Mouse (Mus musculus) gastrocnemius, adult 8-10 months (tissue): ENCODE measurements around the gene Celf6. TPM values are rescaled to one million over a fixed set of nuclear protein-coding genes. Genes with fewer than 3 reads are reported as not detected.

Source experiments
- DNase-seq, 2 experiments: peaks; one replicate each; pipeline ENCODE4 v3.0.0; 2022; ENCODE audit warnings: low spot score in 2 of 2
- total RNA-seq, 4 experiments: library from RNA; stranded (reverse); gene quantifications; 2 replicates each; pipeline ENCODE4 v1.2.4; 2022

The Celf6 gene
- total RNA-seq, 4 experiments from 2014 or later = not detected

GRCm38 (mm10) chr9:59584871-59585308 lies 7.2 kb downstream of the Celf6 start:
- DNase-seq = peak; percentile 33

GRCm38 (mm10) chr9:59588252-59588651 lies 10.5 kb downstream of the Celf6 start:
- no peak for DNase-seq

GRCm38 (mm10) chr9:59588710-59589671 lies 11.3 kb downstream of the Celf6 start:
- no peak for DNase-seq

- no peak for DNase-seq
Observed at GRCm38 (mm10) chr9:59589703-59590439, 12.2 kb downstream of the Celf6 start.

GRCm38 (mm10) chr9:59601661-59602060 lies 23.9 kb downstream of the Celf6 start:
- no peak for DNase-seq

GRCm38 (mm10) chr9:59605967-59606366 lies 28.2 kb downstream of the Celf6 start:
- DNase-seq = no peak

GRCm38 (mm10) chr9:59610950-59611349 lies 33.2 kb downstream of the Celf6 start:
- no peak for DNase-seq

- DNase-seq = no peak
Observed at GRCm38 (mm10) chr9:59615797-59616196, 38.1 kb downstream of the Celf6 start.

GRCm38 (mm10) chr9:59616622-59617306 lies 39.0 kb downstream of the Celf6 start, which contains the start of gene Parp6:
Parp6 (plus strand) TSS chr9:59617284.
- DNase-seq = peak; percentile 99 to 100

- no peak for DNase-seq
Observed at GRCm38 (mm10) chr9:59617307-59617973, 39.7 kb downstream of the Celf6 start.

GRCm38 (mm10) chr9:59638372-59638771 lies 60.7 kb downstream of the Celf6 start:
- DNase-seq = no peak

GRCm38 (mm10) chr9:59639936-59640335 lies 62.2 kb downstream of the Celf6 start:
- no peak for DNase-seq

- no peak for DNase-seq
Observed at GRCm38 (mm10) chr9:59641320-59641719, 63.6 kb downstream of the Celf6 start.

- no peak for DNase-seq
Observed at GRCm38 (mm10) chr9:59649911-59650310, 72.2 kb downstream of the Celf6 start.

GRCm38 (mm10) chr9:59653371-59653770 lies 75.7 kb downstream of the Celf6 start:
- DNase-seq = no peak

- no peak for DNase-seq
Observed at GRCm38 (mm10) chr9:59654450-59654983, 76.8 kb downstream of the Celf6 start.

GRCm38 (mm10) chr9:59655958-59656634 lies 78.4 kb downstream of the Celf6 start, which contains the start of gene Pkm:
Pkm (plus strand) TSS chr9:59656368.
- DNase-seq = peak; percentile 96 to 98
